Mouse (Mus musculus): ENCODE results near the gene Olfr1283.
"Not testable (repeated sequence)": the region's sequence is repeated elsewhere in the genome, so short reads cannot be mapped to it uniquely, and the experiment has no call there.

Olfr1283 gene

GRCm38 (mm10) chr2:111366490-111366889, at the start of gene Olfr1283:
Olfr1283 (plus strand) TSS chr2:111366790.
- no peak for DNase-seq

- no peak for DNase-seq
These were observed 40.4 kb upstream of the Olfr1283 start, which contains the start of gene Olfr1281 for GRCm38 (mm10) chr2:111326220-111326619. Olfr1281 (plus strand) TSS chr2:111326520.

DNA sequence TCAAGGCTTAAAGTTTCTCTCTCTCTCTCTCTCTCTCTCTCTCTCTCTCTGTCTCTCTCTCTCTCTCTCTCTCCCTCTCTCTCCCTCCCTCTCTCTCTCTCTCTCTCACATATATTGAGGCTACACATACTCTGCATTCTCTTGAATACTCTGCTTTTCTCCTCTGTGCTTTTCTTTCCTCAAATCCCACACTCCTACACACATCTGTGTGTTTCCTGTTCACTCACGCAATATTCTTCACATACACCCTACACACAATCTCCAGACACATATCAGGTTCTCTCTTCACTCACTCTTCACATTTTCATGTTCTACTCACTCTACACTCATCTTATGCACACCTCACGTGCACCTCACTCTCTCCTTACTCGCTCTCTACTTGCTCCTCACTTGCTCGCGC, 32.9 kb upstream of the Olfr1283 start:
- not testable (repeated sequence) for DNase-seq

DNA sequence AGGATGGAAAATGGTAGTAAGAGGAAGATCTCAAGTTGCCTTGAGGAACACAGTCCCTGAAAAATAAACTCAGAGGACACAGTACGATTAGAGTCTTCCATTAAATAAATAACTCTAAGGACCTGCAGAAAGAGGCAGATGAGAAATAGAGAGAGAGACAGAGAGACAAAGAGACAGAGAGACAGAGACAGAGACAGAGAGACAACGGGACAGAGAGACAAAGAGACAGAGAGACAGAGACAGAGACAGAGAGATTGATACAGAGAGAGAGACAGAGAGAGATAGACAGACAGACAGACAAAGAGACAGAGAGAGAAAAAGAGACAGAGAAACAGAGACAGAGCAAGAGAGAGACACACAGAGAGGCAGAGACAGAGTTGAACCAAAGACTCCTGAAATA, 30.6 kb upstream of the Olfr1283 start, which contains the start of gene Olfr1282:
TSS of gene Olfr1282 (minus strand) at position 101 of the 400 bp plus-strand sequence.
- DNase-seq = no peak

GRCm38 (mm10) chr2:111375222-111375621, 8.6 kb downstream of the Olfr1283 start, which contains the start of gene Olfr1284:
Olfr1284 (plus strand) TSS chr2:111375522.
- DNase-seq = no peak
